Mouse (Mus musculus) left cerebral cortex, postnatal 4 days (tissue): ENCODE measurements around the gene Nup50. TPM values are rescaled to one million over a fixed set of nuclear protein-coding genes. Genes with fewer than 3 reads are reported as not detected.
A peak's percentile ranks its signal among the peaks of the same experiment; 100 is the strongest.

Experiments
- DNase-seq: peaks from one replicate; pipeline ENCODE4 v3.0.0-alpha.2; 2022
- intact Hi-C: fragments of 180-260 bp; cut with DNase I; formaldehyde crosslinking; loops from one replicate; pipeline ENCODE4 v1.15.1; 2025
- total RNA-seq, 2 experiments: library from RNA; stranded (reverse); gene quantifications; 2 replicates each; pipeline ENCODE4 v1.2.3; 2021

Gene Nup50
- total RNA-seq, 2 experiments from 2014 or later: 30.5 to 33.9 TPM

GRCm38 (mm10) chr15:84944319-84944718 is 21.1 kb downstream of the Nup50 start:
- DNase-seq: no peak
- intact Hi-C loops: no loop called here

GRCm38 (mm10) chr15:84948990-84949389 is 25.8 kb downstream of the Nup50 start:
- DNase-seq: no peak
- intact Hi-C loops: no loop called here

DNA sequence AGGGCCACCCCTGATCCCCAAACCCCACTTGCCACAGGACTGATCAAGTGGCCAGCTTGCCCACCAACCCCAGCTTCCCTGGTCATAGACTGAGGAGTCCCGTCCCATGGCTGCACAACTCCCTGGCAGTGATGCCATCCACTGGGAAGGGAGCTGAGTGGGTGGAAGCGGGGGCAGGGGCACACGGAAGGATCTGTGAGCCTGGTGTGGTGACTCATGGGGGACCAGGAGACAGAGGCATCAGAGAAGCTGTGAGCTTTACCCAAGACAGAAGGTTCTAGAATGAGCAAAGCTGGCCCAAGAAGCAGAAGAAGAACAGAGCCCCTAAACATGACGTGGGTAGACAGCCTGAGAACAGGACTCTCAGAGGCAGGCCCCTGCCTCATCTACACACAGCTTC is 26.8 kb downstream of the Nup50 start:
- intact Hi-C loops: no loop called here
- DNase-seq: no peak

DNA sequence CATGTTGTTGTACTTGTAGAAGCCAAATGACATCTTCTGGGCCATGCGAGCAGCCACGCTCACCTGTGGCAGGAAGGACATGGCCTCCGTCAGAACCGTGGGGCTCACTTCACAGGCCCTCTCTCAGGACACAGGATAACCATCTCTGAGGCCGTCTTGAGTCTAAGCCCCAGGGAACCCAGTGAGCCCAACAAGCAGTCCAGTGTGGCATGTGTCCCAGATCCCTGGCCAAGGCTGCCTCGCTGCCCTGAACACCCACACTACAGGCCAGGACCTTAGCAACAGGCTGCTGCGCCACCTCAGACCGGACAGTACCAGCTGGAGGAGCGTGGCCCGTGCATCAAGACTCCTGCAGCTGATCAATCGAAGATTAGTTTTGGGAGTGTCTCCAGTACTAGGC is 30.0 kb downstream of the Nup50 start:
- intact Hi-C loops: no loop called here
- no peak for DNase-seq

DNA sequence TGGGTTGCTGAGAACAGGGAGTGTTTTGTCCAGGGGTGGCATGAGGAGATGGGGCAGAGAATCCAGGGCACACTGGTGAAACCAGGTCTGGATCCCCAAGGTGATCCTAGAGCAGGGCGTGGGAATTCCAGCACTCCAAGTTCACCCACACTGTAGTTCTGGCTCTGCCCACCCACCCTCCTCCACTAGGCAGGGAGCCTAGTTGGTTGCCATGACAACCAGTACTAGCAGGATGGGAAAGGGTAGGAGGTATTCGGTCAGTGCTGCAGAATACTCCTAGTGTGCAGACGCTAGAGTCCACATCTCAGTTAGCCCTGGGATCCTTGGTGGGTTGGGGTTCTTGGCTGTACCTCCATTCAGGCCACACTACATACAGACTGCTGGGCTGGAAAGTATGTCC is 34.6 kb downstream of the Nup50 start:
- peak; percentile 66 for DNase-seq
- intact Hi-C loops: no loop called here

- intact Hi-C loops: no loop called here
- no peak for DNase-seq
Measured at GRCm38 (mm10) chr15:84958331-84958730, 35.1 kb downstream of the Nup50 start.

DNA sequence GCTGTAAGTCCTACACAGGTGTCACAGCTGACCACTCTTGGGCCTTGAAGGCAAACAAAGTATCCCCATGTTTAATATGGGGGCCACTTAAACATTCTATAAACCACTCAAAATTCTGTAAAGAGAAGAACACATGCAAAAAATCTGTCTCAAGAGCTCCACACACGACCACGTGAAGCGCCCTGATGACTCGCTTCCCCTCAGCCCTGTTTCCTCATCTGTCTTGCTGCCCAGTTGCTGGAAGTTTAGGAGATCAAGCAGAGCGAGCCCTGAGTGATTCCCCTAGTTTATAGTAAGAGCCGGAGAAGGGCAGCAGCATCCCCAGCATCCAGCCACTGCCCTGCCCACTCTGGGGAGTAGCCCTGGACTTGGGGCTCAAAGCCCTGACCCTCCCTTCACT is 36.7 kb downstream of the Nup50 start:
- no peak for DNase-seq
- intact Hi-C loops: loop anchor here (1.0 kb wide), 1 partner anchor 182 kb away; no protein-coding TSS in a partner anchor

GRCm38 (mm10) chr15:84960692-84961091 is 37.5 kb downstream of the Nup50 start:
- intact Hi-C loops: loop anchor here (1.0 kb wide), 1 partner anchor 182 kb away; no protein-coding TSS in a partner anchor
- no peak for DNase-seq

DNA sequence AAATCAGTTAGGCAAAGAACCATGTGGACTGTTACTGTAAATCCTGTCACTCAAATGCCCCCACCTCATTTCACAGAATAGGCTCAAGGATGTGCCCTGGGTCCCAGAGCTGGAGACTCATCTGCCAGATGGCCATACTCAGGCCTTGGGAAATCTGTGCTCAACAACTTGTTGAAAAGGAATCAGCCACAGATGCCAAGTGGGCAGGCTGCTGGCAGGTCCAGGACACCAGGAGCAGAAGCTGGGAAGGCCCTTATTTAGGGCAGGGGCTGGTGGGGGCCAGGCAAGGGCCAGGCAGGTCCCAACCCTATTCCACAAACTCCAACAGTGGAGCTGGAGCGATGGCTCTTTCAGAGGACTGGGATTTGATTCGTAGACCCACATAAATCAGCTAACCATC is 39.3 kb downstream of the Nup50 start:
- no peak for DNase-seq
- intact Hi-C loops: no loop called here

GRCm38 (mm10) chr15:84964771-84965170 is 41.6 kb downstream of the Nup50 start:
- no peak for DNase-seq
- intact Hi-C loops: no loop called here

- intact Hi-C loops: no loop called here
- no peak for DNase-seq
Measured at GRCm38 (mm10) chr15:84965575-84966360, 42.6 kb downstream of the Nup50 start.

GRCm38 (mm10) chr15:84968534-84968933 is 45.3 kb downstream of the Nup50 start:
- no peak for DNase-seq
- intact Hi-C loops: no loop called here

- no peak for DNase-seq
- intact Hi-C loops: no loop called here
Measured at GRCm38 (mm10) chr15:84972860-84973543, 49.8 kb downstream of the Nup50 start.

DNA sequence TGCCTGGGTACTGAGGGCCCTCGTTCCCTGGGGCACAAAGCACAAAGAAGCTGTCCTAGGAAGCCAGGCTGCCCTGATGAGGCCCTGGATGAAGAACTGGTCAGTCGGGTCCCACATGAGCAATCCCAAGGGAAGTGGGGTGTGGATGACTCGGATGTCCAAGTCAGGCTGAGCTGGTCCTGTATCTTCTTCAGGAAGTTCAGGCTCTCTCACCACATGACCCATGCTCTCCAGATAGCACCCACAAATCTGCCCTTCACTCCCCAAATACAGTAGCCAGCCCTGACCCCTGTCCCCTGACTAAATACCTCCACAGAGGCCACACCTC is 50.3 kb downstream of the Nup50 start:
- DNase-seq: no peak
- intact Hi-C loops: no loop called here

DNA sequence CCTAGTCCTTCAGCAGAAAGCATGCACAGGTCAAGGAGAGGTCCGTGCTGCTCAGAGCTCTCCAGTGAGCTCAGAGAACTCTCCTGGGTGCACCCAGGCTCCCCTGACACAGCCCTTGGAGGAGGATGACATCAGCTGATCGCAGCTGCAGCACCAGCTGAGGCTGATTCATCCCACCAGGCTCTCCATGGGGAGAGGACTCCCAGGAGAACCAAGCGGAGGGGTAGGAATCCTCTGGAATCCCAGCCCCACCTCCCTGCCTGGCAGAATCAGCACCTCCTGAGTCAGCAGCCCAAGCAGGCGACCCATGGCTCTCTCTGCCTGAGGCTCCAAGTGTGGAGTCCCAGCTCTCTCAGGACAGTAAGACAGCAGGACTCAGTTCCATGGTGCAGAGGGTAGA is 52.5 kb downstream of the Nup50 start:
- DNase-seq: no peak
- intact Hi-C loops: no loop called here

DNA sequence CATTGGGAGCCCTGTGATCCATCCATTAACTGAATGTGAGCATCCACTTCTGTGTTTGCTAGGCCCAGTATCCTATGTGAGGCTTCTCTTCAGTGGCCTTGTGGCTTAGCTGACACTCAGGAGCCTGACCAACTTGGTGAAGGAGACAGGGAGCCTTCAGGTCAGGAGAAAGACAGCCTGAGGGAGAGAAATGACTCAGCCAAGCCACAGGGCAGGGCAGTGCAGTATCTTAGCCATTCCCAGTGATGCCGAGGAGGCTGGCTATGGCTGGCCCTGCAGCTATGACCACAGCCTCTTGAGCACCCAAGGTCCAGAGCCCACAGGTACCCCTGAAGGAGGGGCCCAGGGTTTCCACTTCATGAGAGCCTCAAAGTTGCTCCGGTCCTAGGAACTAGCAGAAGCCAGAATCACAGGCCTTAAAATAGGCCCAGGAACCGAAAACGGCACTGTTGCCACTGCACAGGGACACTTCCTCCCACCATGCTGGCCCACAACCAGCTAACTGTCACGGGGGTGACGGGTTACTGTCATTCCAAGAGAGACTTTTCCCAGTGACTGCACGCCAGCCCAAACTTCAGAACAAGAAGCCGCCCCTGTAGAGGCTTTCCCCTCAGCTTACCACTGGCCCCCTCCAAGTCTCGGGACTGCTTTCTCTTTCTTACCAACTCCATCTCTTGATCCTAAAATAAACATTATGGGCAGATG is 58.5 kb downstream of the Nup50 start:
- intact Hi-C loops: no loop called here
- DNase-seq: no peak

DNA sequence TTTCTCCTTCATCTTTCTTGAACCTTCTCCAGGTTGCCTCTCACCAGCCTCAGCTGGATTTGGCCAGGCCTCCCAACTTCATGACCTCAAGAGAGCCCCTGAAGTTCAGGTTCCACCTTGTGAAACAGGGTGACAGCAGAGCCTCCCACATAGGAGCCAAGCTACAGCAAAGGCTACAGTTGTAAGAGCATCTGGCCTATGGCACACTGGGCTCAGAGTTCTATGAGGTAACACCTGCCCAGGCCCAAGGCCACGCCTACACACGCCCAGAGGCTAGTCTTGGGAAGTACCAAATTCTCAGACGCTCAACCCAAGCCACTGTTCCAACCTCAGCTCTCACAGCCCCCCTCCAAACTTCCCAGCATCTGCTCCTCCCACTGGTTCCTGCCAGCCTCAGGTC is 59.7 kb downstream of the Nup50 start:
- intact Hi-C loops: no loop called here
- DNase-seq: no peak

DNA sequence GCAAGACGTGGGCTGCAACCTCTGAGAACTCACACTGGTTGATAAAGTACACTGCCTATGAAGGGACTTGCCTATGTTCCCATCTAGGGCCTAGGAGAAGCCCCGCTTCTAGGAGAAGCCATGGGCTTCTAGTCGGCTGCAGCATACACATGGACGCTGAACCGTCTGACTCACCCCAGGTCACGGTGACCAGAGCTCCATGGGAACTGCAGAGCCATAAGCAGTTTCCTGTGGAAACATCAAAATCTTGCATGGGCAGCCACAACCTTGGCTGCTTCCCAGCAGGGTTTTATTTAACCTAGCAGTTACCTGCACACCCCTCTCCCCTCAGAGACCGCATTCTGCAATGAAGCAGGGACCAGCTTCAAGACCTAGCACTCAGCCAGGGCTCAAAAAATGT is 60.5 kb downstream of the Nup50 start:
- no peak for DNase-seq
- intact Hi-C loops: no loop called here

DNA sequence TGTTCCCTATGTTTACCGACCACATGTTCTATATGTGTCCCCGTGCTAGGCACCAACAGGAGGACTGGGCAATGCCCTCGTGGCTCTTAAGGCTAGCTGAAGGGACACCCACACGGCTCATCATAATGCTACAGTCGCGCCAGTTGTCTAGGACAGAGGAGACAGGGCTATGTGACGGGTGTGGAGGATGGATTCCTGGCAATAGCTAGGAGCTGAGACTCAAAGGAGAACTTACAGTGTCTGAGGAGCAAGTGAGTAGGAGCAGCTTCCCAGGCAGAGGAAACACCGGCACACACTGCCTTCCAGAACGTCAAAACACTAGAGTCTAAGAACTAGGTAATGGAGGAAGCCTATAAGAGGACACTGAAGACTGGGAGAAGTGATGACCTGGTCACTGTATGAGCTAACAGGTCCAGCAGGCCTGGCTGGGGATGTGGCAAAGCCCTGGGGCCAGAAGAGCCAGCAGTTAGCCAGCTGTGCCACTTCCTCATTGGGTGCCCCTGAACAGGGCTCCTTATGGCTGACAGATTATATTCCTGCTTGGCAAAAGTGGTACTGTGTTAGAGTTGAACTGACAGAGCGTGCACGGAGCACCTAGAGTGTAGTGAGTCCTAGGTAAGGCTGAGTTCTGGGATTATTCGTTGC is 62.4 kb downstream of the Nup50 start:
- DNase-seq: no peak
- intact Hi-C loops: no loop called here

- DNase-seq: no peak
Measured at GRCm38 (mm10) chr15:84986171-84987019, 63.2 kb downstream of the Nup50 start.

More at GRCm38 (mm10) chr15:84986171-84987019, 63.2 kb downstream of the Nup50 start:
- intact Hi-C loops: no loop called here
